Mouse (Mus musculus) spleen, adult 2 months (tissue): ENCODE results near the gene Rad17.

Source experiments
- CTCF ChIP-seq: fragments of 200-500 bp; IDR thresholded peaks from 2 replicates; pipeline ENCODE4 v1.5.1; 2011; ENCODE audit warnings: mild to moderate bottlenecking, inconsistent platforms; ENCODE audit not compliant: insufficient read depth, insufficient read length, insufficient replicate concordance; ENCODE audit errors: extremely low read depth
- POLR2A ChIP-seq: fragments of 200-500 bp; IDR thresholded peaks from 2 replicates; pipeline ENCODE4 v1.6.1; 2011; ENCODE audit warnings: low read depth, low read length, inconsistent platforms

DNA sequence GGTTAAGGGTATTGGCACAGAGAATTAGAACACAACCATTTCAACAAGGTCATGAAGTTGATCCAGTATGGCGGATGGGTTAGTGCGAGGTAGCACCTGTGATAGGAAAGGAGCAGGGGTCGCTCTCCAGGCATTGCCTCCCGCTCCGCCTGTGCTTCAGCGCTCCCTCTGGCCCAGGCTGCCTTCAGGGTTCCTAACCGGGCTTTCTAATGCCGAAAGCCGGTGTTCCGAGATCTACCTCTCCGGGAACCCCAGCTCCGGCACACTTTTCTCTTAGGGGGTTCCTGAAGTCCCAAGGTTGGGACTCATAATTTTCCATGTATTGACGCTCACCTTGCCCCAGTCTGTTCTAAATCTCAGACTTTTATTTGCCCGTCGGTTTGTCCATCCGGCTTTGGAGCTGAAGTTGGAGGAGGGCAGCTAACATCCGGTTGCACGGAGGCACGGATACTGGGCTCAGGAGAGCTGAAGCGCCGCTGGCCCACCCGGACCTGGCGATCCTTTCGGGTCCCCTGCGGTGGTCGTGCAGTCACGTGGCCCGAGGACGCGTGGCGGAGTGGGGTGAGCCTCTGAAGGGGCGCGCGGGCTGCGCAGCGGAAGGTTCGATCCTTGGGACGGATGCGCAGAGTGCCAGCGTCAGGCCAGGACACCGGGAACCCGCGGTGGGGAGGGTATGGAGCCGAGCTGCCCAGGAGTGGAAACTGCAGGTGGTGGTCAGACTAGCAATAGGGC is 18.6 kb upstream of the Rad17 start, which contains the start of gene Ccdc125:
- TF ChIP-seq CTCF (no peak), POLR2A (peak; percentile 25)
